Mouse (Mus musculus): ENCODE results near the gene Ctrc. TPM values are rescaled to one million over a fixed set of nuclear protein-coding genes. Genes with fewer than 3 reads are reported as not detected.
A peak's percentile ranks its signal among the peaks of the same experiment; 100 is the strongest.

The Ctrc gene
- polyA plus RNA-seq, 1 experiment from 2014 or later = not detected

DNA sequence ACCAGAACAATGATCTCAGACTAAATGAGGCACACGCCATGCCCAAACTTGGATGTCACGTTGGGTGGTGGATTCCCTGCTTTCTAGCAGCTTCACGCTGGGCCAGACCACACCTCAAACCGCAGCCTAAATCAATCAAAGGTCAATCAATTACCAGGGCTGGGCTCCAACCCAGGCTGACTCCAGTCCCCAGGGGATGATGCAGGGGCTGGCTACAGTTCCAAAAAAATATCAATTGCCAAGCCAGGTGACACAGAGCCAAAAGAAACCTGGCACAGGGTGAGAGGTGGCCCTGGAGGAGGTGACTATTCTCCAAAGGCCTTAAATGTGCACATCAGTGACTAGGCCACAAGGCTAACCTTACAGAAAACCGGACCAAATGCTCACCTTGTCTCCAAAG lies 19.4 kb upstream of the Ctrc start:
- Histone ChIP-seq H3K9me3 (ENCODE audit: control insufficient read depth, low read length) (no peaks in the 10 kb centered on the region), H3K36me3 (ENCODE audit: control insufficient read depth, insufficient read depth, low read length) (no peaks in the 10 kb centered on the region), H3K27me3 (ENCODE audit: control insufficient read depth, insufficient read depth, low read length) (no peaks in the 10 kb centered on the region), H3K4me2 (replicated peaks; ENCODE audit: low read depth) (no peak overlapping the region), H3K27ac (replicated peaks) (no peak overlapping the region), H3K9ac (ENCODE audit: low read length) (no peak overlapping the region), H3K4me3 (ENCODE audit: low read depth, low read length) (no peak overlapping the region), H3K4me1 (replicated peaks; ENCODE audit: control insufficient read depth, insufficient read depth) (peaks cover 11% of the 10 kb centered on the region)
- 72% methylated on average over 5 of the region's 5 CpGs for whole genome bisulfite sequencing
- ATAC-seq (ENCODE audit: low FRiP score, low TSS enrichment) (no peak), DNase-seq (ENCODE audit: low spot score) (no peak)
- no peak for TF ChIP-seq EP300 (optimal IDR thresholded peaks at IDR 0.05)
- TF ChIP-seq CTCF (IDR thresholded peaks at IDR 0.05; ENCODE audit: low read depth) = no peak

GRCm38 (mm10) chr4:141865006-141865405 lies 18.8 kb upstream of the Ctrc start:
- TF ChIP-seq CTCF (IDR thresholded peaks at IDR 0.05; ENCODE audit: low read depth) = no peak
- TF ChIP-seq EP300 (optimal IDR thresholded peaks at IDR 0.05) = no peak
- no peaks in the 10 kb centered on the region for H3K27me3 ChIP-seq (ENCODE audit: control insufficient read depth, insufficient read depth, low read length)
- H3K9ac ChIP-seq (ENCODE audit: low read length) = no peak overlapping the region
- H3K36me3 ChIP-seq (ENCODE audit: control insufficient read depth, insufficient read depth, low read length) = no peaks in the 10 kb centered on the region
- DNase-seq (ENCODE audit: low spot score) = peak; percentile 50
- H3K9me3 ChIP-seq (ENCODE audit: control insufficient read depth, low read length) = no peaks in the 10 kb centered on the region
- H3K4me3 ChIP-seq (ENCODE audit: low read depth, low read length) = no peak overlapping the region
- no peak overlapping the region for H3K4me2 ChIP-seq (replicated peaks; ENCODE audit: low read depth)
- no peak for ATAC-seq (ENCODE audit: low FRiP score, low TSS enrichment)
- no peak overlapping the region for H3K27ac ChIP-seq (replicated peaks)
- H3K4me1 ChIP-seq (replicated peaks; ENCODE audit: control insufficient read depth, insufficient read depth) = peaks cover 11% of the 10 kb centered on the region
- 88% methylated on average over 5 of the region's 5 CpGs for WGBS

DNA sequence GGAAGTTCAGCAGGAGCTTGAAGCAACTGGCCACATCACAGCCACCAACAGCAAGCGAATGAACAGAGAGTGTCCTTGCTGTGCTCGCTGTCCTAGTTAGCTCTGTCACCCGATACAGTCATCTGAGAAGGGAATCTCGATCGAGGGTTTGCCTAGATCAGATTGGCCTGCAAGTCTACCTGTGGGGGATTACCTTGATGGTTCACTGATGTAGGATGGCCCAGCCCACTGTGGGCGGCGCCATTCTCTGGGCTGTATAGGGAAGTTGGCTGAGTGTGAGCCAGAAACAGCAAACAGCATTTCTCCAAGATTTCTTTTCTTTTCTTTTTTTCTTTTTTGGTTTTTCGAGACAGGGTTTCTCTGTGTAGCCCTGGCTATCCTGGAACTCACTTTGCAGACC lies 18.3 kb upstream of the Ctrc start:
- Histone ChIP-seq H3K4me1 (replicated peaks; ENCODE audit: control insufficient read depth, insufficient read depth) (peaks cover 7% of the 10 kb centered on the region; the same call in 1 of the 2 replicates), H3K36me3 (ENCODE audit: control insufficient read depth, insufficient read depth, low read length) (peaks cover 4% of the 10 kb centered on the region), H3K4me3 (ENCODE audit: low read depth, low read length) (no peak overlapping the region), H3K4me2 (replicated peaks; ENCODE audit: low read depth) (no peak overlapping the region), H3K27ac (replicated peaks) (no peak overlapping the region), H3K9ac (ENCODE audit: low read length) (no peak overlapping the region), H3K27me3 (ENCODE audit: control insufficient read depth, insufficient read depth, low read length) (no peaks in the 10 kb centered on the region), H3K9me3 (ENCODE audit: control insufficient read depth, low read length) (no peaks in the 10 kb centered on the region)
- ATAC-seq (ENCODE audit: low FRiP score, low TSS enrichment) (no peak), DNase-seq (ENCODE audit: low spot score) (no peak)
- TF ChIP-seq EP300 (optimal IDR thresholded peaks at IDR 0.05) (no peak), CTCF (IDR thresholded peaks at IDR 0.05; ENCODE audit: low read depth) (no peak)
- WGBS = 97% methylated on average over 8 of the region's 8 CpGs

GRCm38 (mm10) chr4:141863726-141864280 lies 17.6 kb upstream of the Ctrc start:
- TF ChIP-seq EP300 (optimal IDR thresholded peaks at IDR 0.05) (no peak), CTCF (IDR thresholded peaks at IDR 0.05; ENCODE audit: low read depth) (no peak)
- Histone ChIP-seq H3K27ac (replicated peaks) (0 out of 2 replicates have a peak overlapping the region, but pooled peaks have one; percentile 30), H3K4me3 (ENCODE audit: low read depth, low read length) (no peak overlapping the region), H3K4me1 (replicated peaks; ENCODE audit: control insufficient read depth, insufficient read depth) (peaks cover 5% of the 10 kb centered on the region; the same call in 1 of the 2 replicates), H3K9ac (ENCODE audit: low read length) (no peak overlapping the region), H3K4me2 (replicated peaks; ENCODE audit: low read depth) (no peak overlapping the region), H3K27me3 (ENCODE audit: control insufficient read depth, insufficient read depth, low read length) (no peaks in the 10 kb centered on the region), H3K9me3 (ENCODE audit: control insufficient read depth, low read length) (no peaks in the 10 kb centered on the region), H3K36me3 (ENCODE audit: control insufficient read depth, insufficient read depth, low read length) (peaks cover 6% of the 10 kb centered on the region)
- WGBS = 83% methylated on average over 7 of the region's 7 CpGs
- ATAC-seq (ENCODE audit: low FRiP score, low TSS enrichment) (no peak), DNase-seq (ENCODE audit: low spot score) (no peak)

DNA sequence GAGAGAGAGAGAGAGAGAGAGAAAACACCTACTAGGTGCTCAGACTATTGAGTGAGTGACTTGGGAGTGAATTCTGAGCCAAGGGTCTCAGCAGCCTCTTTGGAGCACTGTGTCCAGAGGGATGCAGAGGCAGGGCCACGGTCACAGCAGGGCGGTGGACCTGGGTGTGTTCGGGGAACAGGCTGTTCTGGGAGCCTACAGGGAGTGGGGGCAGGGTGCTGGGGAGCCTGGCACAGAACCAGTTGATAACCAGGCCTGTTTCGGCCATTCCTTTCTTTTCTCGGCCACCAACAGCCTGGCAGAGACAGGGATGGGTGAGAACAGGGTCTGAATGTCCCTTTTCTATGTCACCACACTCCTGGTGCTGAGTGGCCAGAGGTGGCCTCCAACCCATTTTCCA lies 16.7 kb upstream of the Ctrc start:
- 69% methylated on average over 5 of the region's 5 CpGs for WGBS
- H3K27ac ChIP-seq (replicated peaks) = no peak overlapping the region
- no peaks in the 10 kb centered on the region for H3K27me3 ChIP-seq (ENCODE audit: control insufficient read depth, insufficient read depth, low read length)
- H3K36me3 ChIP-seq (ENCODE audit: control insufficient read depth, insufficient read depth, low read length) = peaks cover 7% of the 10 kb centered on the region
- no peak overlapping the region for H3K9ac ChIP-seq (ENCODE audit: low read length)
- peak; percentile 35; the same call in 1 of the 2 replicates for ATAC-seq (ENCODE audit: low FRiP score, low TSS enrichment)
- no peak overlapping the region for H3K4me3 ChIP-seq (ENCODE audit: low read depth, low read length)
- no peak for TF ChIP-seq EP300 (optimal IDR thresholded peaks at IDR 0.05)
- TF ChIP-seq CTCF (IDR thresholded peaks at IDR 0.05; ENCODE audit: low read depth) = no peak
- no peak overlapping the region for H3K4me2 ChIP-seq (replicated peaks; ENCODE audit: low read depth)
- H3K4me1 ChIP-seq (replicated peaks; ENCODE audit: control insufficient read depth, insufficient read depth) = peaks cover 5% of the 10 kb centered on the region; the same call in 1 of the 2 replicates
- peak; percentile 73 for DNase-seq (ENCODE audit: low spot score)
- no peaks in the 10 kb centered on the region for H3K9me3 ChIP-seq (ENCODE audit: control insufficient read depth, low read length)

- no peak overlapping the region for H3K4me2 ChIP-seq (replicated peaks; ENCODE audit: low read depth)
- DNase-seq (ENCODE audit: low spot score) (peak; percentile 70), ATAC-seq (ENCODE audit: low FRiP score, low TSS enrichment) (peak; percentile 30)
- no peak overlapping the region for H3K9ac ChIP-seq (ENCODE audit: low read length)
- H3K4me3 ChIP-seq (ENCODE audit: low read depth, low read length) = no peak overlapping the region
- no peaks in the 10 kb centered on the region for H3K9me3 ChIP-seq (ENCODE audit: control insufficient read depth, low read length)
- H3K27ac ChIP-seq (replicated peaks) = peak overlapping the region; percentile 46; the same call in 1 of the 2 replicates
- TF ChIP-seq EP300 (optimal IDR thresholded peaks at IDR 0.05) (no peak), CTCF (IDR thresholded peaks at IDR 0.05; ENCODE audit: low read depth) (no peak)
- H3K27me3 ChIP-seq (ENCODE audit: control insufficient read depth, insufficient read depth, low read length) = no peaks in the 10 kb centered on the region
- 81% methylated on average over 17 of the region's 17 CpGs for WGBS
- H3K4me1 ChIP-seq (replicated peaks; ENCODE audit: control insufficient read depth, insufficient read depth) = peaks cover under 1% of the 10 kb centered on the region; the same call in 1 of the 2 replicates
- H3K36me3 ChIP-seq (ENCODE audit: control insufficient read depth, insufficient read depth, low read length) = peaks cover 7% of the 10 kb centered on the region
These were observed 15.6 kb upstream of the Ctrc start for GRCm38 (mm10) chr4:141861591-141862295.

All from stomach, postnatal 0 days (tissue).